Mouse (Mus musculus): Measurements from ENCODE around the gene Nepn.
"Not testable (repeated sequence)": the region's sequence is repeated elsewhere in the genome, so short reads cannot be mapped to it uniquely, and the experiment has no call there.

Gene Nepn

GRCm38 (mm10) chr10:52388922-52389430, at the start of gene Nepn:
Nepn (plus strand) TSS chr10:52388972.
- DNase-seq (ENCODE audit: low spot score in 2 of 2) = no peak

- DNase-seq (ENCODE audit: low spot score in 2 of 2) = not testable (repeated sequence)
Measured at GRCm38 (mm10) chr10:52343324-52343723, 45.4 kb upstream of the Nepn start.

DNA sequence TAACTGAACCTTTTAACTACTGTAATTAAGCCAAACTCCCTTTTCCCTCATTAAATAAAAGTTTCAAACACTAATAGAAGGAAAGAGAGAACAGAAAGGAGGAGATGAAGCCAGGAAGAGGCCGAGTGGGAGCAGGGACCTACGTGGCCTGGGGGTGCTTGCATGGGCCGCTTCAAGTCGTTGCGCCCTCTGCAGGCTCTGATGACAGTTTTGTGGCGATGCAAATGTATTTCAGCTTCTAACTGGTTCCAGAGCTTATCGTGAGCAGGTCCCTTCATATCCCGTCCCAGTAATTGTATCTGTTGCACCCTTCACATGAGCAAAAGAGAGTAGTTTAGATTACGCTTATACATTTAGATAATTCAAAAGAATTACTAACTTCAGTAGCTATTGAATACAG, 35.6 kb upstream of the Nepn start:
- no peak for DNase-seq (ENCODE audit: low spot score in 2 of 2)

- DNase-seq (ENCODE audit: low spot score in 2 of 2) = no peak
Measured at GRCm38 (mm10) chr10:52358467-52358866, 30.3 kb upstream of the Nepn start, which contains the start of gene Gm26741. Gm26741 (plus strand) TSS chr10:52358767.

DNA sequence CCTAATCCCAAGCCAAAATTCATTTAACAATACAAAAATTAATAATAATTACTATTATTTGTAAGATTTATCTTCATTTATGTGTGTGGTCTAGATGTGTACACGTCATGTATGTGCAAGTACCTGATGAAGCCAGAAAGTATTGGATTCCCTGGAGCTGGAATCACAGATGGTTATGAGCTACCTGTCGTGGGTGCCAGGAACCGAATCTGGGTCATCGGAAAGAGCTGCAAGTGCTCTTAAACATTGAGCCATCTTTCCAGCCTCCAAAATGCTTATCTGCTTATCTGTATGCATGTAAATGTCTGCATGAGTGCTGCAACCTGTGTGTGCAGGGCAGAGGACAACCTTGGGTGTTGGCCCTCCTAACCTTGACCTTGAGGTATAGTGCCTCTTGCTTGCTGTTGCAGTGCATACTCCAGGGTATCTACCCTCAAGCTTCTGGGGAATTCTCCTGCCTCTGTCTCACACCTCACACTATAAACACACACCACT, 28.5 kb upstream of the Nepn start:
- no peak for DNase-seq (ENCODE audit: low spot score in 2 of 2)

GRCm38 (mm10) chr10:52360862-52361609, 27.7 kb upstream of the Nepn start:
- no peak for DNase-seq (ENCODE audit: low spot score in 2 of 2)

DNA sequence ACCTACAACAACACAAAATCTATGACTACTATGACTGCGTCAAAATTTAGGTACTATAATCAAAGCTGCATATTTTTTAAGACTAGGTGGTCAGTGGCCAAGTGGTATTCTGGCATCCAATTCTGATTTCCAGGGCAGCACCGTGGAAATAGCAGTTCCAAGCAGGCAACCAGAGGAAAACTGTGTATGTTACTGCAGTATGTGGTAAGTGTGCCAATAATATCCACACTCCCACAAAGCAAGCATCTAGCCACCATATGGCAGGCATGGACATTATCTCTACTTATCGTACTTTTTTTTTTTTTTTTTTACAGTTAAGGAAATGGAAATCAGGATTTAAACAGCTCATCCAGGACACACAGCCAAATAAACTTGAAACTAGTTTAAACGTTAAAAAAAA, 20.4 kb upstream of the Nepn start:
- no peak for DNase-seq (ENCODE audit: low spot score in 2 of 2)

DNA sequence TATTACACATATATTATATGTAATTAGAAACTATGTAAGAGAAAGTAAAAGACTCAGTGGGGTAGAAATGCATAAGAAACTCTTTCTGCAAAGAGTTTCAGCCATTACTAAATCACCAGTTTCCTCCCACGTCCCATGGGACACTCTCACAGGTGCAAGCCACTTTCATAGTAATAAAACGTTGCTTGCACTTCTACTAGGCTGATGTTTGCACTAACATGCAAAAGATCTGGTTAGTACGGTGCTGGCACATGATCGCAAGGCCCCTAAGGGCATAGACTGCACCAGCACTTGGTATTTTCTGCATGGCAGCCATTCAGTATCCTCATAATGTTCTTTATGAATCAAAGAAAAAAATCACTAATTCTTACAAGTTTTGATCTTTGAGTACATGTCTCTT, 14.9 kb upstream of the Nepn start:
- peak in 1 of 2 experiments; percentile 73 for DNase-seq (ENCODE audit: low spot score in 2 of 2)

GRCm38 (mm10) chr10:52374651-52375050, 14.1 kb upstream of the Nepn start:
- DNase-seq (ENCODE audit: low spot score in 2 of 2) = no peak

DNA sequence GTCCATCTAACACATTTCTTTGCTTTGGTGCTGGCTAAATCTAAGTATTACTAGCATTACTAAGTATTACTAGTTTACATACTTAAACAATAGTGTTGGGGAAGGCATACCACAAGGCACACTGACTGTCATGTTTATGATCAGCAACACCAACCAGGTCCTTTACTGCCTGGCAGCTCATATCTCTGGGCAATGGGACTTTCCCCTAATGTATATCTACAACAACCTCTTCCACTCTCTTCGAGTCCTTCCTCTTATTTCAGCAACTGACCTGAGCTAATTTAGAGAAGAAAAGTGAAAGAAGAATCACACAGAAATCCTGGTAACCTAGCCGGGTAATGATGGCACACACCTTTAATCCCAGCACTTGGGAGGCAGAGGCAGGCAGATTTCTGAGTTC, 12.3 kb upstream of the Nepn start:
- no peak for DNase-seq (ENCODE audit: low spot score in 2 of 2)

- DNase-seq (ENCODE audit: low spot score in 2 of 2) = no peak
Measured at GRCm38 (mm10) chr10:52377813-52378212, 11.0 kb upstream of the Nepn start.

DNA sequence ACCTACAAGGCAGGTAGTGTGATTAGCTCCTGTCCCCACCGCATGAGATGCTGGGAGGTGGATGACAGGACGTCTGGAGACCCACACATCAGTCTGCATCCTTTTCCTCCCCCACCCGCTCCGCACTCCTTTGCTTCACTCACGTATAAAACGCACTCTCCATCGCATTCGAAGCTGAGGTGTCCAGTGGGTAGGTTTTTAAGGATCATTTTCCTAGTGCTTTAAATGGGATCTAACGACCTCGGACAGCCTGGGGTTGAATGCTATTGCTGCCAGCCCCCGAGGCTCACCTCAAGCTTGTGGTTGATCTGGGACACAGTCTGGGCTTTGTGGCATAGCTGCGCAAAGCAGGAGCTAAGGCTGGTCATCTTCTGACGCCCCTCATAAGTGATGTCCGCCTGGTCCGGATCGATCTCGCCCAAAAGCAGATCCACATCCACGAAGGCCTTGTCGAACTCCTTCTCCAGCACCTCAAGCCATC, 7.4 kb upstream of the Nepn start:
- DNase-seq (ENCODE audit: low spot score in 2 of 2) = peak; percentile 1 to 6

DNA sequence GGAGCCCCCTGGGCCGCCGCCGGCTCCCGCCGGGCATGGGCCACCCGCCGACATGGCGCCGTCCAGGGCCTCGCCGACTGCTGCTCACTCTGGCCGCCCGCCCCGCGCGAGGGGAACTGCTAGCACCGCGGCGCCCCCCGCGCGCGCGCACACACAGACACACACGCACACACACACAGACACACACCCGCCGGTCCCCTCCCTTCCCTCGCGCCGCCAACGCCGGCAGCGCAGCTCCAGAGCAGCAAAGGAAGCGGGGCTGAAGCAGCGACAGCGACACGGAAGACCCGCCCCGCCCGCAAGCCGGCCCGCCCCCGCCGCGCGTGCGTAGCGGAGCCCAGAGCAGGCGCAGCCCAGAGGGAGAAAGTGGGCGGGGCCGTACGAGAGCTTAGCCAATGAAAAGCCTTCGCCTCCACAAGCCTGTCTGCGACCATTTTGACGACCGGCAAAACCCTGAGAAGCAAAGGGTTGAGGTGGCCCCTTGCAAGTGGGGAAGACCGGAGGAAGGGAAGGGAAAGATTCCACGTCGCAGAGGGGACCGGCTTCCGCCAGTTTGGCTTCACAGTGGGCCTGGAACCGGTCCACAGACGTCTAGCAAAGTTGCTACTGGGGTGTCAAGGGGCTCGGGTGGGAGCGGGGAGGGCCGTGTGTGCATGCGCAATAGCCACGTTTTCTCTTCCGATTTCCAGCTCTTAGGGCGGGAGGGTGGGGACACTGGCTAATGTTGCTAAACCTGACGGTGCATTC, 6.8 kb upstream of the Nepn start, which contains the start of gene Gopc:
Gopc (minus strand) TSS at position 280 of the 747 bp plus-strand sequence.
- peak; percentile 95 to 97 for DNase-seq (ENCODE audit: low spot score in 2 of 2)

GRCm38 (mm10) chr10:52383022-52383421, 5.8 kb upstream of the Nepn start:
- no peak for DNase-seq (ENCODE audit: low spot score in 2 of 2)

GRCm38 (mm10) chr10:52383522-52383921, 5.2 kb upstream of the Nepn start:
- no peak for DNase-seq (ENCODE audit: low spot score in 2 of 2)

- DNase-seq (ENCODE audit: low spot score in 2 of 2) = peak; percentile 21 to 48
Measured at GRCm38 (mm10) chr10:52384823-52385610, 3.8 kb upstream of the Nepn start.

- no peak for DNase-seq (ENCODE audit: low spot score in 2 of 2)
Measured at GRCm38 (mm10) chr10:52387192-52387591, 1.6 kb upstream of the Nepn start.

- DNase-seq (ENCODE audit: low spot score in 2 of 2) = no peak
Measured at GRCm38 (mm10) chr10:52389438-52389837, 666 bp downstream of the Nepn start.

DNA sequence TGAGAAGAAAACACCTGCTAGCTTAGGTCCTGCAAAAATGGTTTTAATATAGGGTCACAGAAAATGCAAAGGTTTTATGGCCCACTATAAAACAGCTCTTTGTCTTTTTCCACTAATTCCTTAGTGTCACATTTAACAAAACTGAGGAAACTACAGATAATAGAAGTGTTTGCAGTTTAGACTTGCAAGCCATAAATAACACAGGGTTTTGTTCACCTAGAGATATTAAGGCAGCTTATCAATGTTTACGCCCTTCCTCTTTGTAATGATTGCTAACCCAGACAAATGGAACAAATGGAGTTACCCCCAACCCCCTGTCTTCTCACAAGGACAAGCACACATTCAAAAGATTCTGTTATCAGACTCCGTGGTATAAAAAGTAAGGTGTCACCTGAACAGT, 2.4 kb downstream of the Nepn start:
- no peak for DNase-seq (ENCODE audit: low spot score in 2 of 2)

GRCm38 (mm10) chr10:52396647-52397046, 7.9 kb downstream of the Nepn start:
- no peak for DNase-seq (ENCODE audit: low spot score in 2 of 2)

GRCm38 (mm10) chr10:52398715-52399114, 9.9 kb downstream of the Nepn start:
- DNase-seq (ENCODE audit: low spot score in 2 of 2) = no peak

DNA sequence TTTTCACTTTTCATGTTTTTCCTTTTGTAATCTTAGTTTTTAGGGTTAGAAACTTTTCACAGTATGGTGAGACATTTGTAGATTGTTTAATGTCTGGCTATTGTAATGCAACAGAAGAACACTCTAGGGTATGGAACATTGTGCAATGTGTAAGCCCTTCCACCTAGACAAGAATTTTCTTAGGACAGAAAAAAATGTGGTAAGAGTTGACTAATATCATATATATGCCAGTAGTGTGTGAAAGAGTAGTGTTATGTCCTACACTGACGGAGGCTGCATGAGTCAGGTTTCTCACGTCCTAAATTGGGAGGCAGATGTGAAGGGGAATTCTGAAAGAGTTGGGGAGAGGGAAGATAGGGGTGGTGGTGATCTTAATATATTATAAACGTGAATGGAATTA, 10.9 kb downstream of the Nepn start:
- DNase-seq (ENCODE audit: low spot score in 2 of 2) = no peak

Measured in natural killer cell, adult 2 months (primary cell).